Mouse (Mus musculus) bone marrow, adult 2 months (tissue): Measurements from ENCODE around the gene Cxcl16. TPM values are rescaled to one million over a fixed set of nuclear protein-coding genes. Genes with fewer than 3 reads are reported as not detected.
A peak's percentile ranks its signal among the peaks of the same experiment; 100 is the strongest.

Experiments
- H3K27ac ChIP-seq: fragments of 200-500 bp; 2 replicates; pipeline ENCODE4 v1.5.1; 2012; ENCODE audit warnings: low read depth, mild to moderate bottlenecking, control low read depth, inconsistent platforms, low read length; ENCODE audit not compliant: control insufficient read depth, poor library complexity, insufficient read depth
- H3K4me1 ChIP-seq: fragments of 200-500 bp; 2 replicates; pipeline ENCODE4 v1.6.1; 2011; ENCODE audit warnings: low read length; ENCODE audit not compliant: control insufficient read depth, insufficient read depth
- H3K4me3 ChIP-seq: fragments of 200-500 bp; replicated peaks from 2 replicates; pipeline ENCODE3; 2011; ENCODE audit warnings: mild to moderate bottlenecking, low read depth, low read length, control low read depth; ENCODE audit not compliant: control insufficient read depth
- CTCF ChIP-seq: fragments of 200-500 bp; IDR thresholded peaks from 2 replicates; pipeline ENCODE4 v1.5.1; 2011; ENCODE audit warnings: low read length, control low read depth; ENCODE audit not compliant: control insufficient read depth, insufficient read depth
- POLR2A ChIP-seq: fragments of 200-500 bp; IDR thresholded peaks from 2 replicates; pipeline ENCODE4 v1.6.1; 2011; ENCODE audit warnings: low read depth, mild to moderate bottlenecking, control low read depth, low read length, borderline replicate concordance; ENCODE audit not compliant: control insufficient read depth
- WGBS: fragments of 180-500 bp; shearing (Covaris S2); methylation state at CpG from one replicate; pipeline ENCODE4 v1.1.7; 2018; 5-methylcytosine and 5-hydroxymethylcytosine counted together
- polyA plus RNA-seq: library from polyadenylated mRNA; stranded (reverse); fragments of >200 nt; gene quantifications from 2 replicates; pipeline ENCODE4 v1.2.4, GENCODE M21; 2011; ENCODE audit warnings: low replicate concordance; ENCODE audit not compliant: missing spikeins, insufficient read depth, insufficient read length

Gene Cxcl16
- polyA plus RNA-seq, 1 experiment = 3.2 TPM

DNA sequence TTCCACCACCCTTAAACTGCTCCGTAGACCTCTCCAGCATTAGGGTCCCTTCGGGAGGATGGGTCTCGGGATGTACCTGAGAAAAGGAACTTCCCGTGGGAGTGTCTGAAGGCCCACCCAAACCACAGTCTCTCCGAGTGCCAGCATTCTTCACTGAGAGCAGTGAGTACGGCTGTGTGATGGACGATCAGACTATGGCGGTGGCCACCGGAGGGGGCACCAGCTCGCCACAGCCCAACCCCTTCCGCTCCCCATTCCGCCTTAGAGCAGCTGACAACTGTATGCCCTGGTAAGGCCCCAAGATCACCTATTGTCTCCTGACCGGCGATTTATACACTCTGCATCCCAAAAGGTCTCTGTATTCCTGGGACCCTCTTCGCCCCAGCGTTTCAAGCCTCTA lies 5.4 kb upstream of the Cxcl16 start:
- 38% methylated on average over 16 of the region's 16 CpGs for WGBS
- TF ChIP-seq POLR2A = no peak
- no peak for TF ChIP-seq CTCF
- Histone ChIP-seq H3K4me1 (no peaks in the 10 kb centered on the region; the same call in 1 of the 2 replicates), H3K27ac (no peak overlapping the region), H3K4me3 (no peak overlapping the region)

- no peak overlapping the region for H3K4me3 ChIP-seq
Measured at GRCm38 (mm10) chr11:70463970-70464369, 4.2 kb upstream of the Cxcl16 start.

DNA sequence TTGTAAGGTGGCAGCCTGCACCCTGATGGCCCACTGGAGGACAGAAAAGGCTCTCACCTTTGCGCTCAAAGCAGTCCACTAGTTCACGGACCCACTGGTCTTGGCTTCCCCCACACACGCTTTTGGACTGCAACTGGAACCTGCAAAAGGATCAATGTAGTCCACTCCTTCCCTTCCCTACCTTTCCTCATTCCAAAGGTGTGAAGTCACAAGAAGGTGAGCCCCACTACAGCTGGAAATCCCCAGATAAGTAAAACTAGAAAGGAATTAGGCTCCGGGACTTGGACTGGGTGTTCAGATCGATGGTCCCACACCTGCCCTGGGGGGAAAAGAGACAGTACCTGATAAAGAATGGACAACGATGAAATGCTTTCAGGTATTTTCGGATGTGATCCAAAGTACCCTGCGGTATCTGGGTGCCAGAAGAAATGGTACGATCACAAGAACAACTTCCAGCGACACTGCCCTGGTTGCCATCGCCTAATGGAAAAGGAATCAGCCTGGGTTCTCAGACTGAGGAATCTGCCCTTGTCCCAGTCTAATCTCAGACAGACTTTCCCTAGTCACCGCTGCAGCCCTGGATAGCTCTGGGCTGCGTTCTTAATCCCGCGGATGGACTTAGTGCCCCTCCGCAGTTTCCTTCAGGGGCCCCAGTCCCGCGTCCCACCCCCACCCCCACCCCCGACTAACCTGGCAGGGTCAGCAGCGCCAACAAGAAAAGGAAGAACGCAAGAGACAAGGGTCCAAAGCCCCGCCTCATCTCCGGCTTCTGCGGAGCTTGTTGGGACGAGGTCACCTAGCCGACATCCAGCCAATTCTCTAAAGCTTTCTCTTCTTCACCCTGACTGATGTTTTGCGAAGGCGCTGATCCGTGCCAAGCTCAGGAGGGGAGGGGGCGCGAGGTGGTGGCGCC lies 840 bp downstream of the Cxcl16 start, which contains the start of gene Zmynd15:
Gene Zmynd15 (plus strand): TSS at position 746 of the 913 bp plus-strand sequence.
- Histone ChIP-seq H3K27ac (no peak within 1 kb of the TSS; the same call in 1 of the 2 replicates), H3K4me3 (peak within 1 kb of the TSS; percentile 14), H3K4me1 (no peaks in the 10 kb centered on the region; the same call in 1 of the 2 replicates)
- 20% methylated on average over 32 of the region's 32 CpGs for WGBS
- TF ChIP-seq POLR2A (no peak), CTCF (no peak)

More at GRCm38 (mm10) chr11:70463970-70464369, 4.2 kb upstream of the Cxcl16 start:
- 82% methylated on average over 5 of the region's 5 CpGs for WGBS
- Histone ChIP-seq H3K27ac (no peak overlapping the region), H3K4me1 (no peaks in the 10 kb centered on the region; the same call in 1 of the 2 replicates)
- no peak for TF ChIP-seq POLR2A
- TF ChIP-seq CTCF = no peak

- TF ChIP-seq CTCF (no peak), POLR2A (no peak)
- Histone ChIP-seq H3K27ac (peak overlapping the region; percentile 67), H3K4me3 (peak overlapping the region; percentile 27), H3K4me1 (peaks cover 4% of the 10 kb centered on the region)
- 34% methylated on average over 9 of the region's 9 CpGs for WGBS
Measured at GRCm38 (mm10) chr11:70453261-70454044, 6.3 kb downstream of the Cxcl16 start.

GRCm38 (mm10) chr11:70451797-70452498 lies 7.8 kb downstream of the Cxcl16 start, which contains the start of gene Med11:
Med11 (plus strand) TSS chr11:70451919.
- peak within 1 kb of the TSS; percentile 97 for H3K27ac ChIP-seq
- peak within 1 kb of the TSS; percentile 91 for H3K4me3 ChIP-seq
- TF ChIP-seq CTCF (peak; percentile 78), POLR2A (peak; percentile 55; the same call in 1 of the 2 replicates)
- H3K4me1 ChIP-seq = peaks cover 6% of the 10 kb centered on the region
- under 1% methylated on average over 46 of the region's 46 CpGs for WGBS

GRCm38 (mm10) chr11:70450926-70451325 lies 8.9 kb downstream of the Cxcl16 start:
- TF ChIP-seq CTCF = no peak
- TF ChIP-seq POLR2A = no peak
- Histone ChIP-seq H3K27ac (no peak overlapping the region), H3K4me3 (no peak overlapping the region), H3K4me1 (peaks cover 7% of the 10 kb centered on the region)
- 69% methylated on average over 2 of the region's 2 CpGs for WGBS

GRCm38 (mm10) chr11:70447373-70447772 lies 12.4 kb downstream of the Cxcl16 start:
- WGBS = 15% methylated on average over 1 of the region's 1 CpGs
- H3K27ac ChIP-seq = peak overlapping the region; percentile 66
- peaks cover 6% of the 10 kb centered on the region; the same call in 1 of the 2 replicates for H3K4me1 ChIP-seq
- TF ChIP-seq POLR2A (no peak), CTCF (no peak)
- no peak overlapping the region for H3K4me3 ChIP-seq

DNA sequence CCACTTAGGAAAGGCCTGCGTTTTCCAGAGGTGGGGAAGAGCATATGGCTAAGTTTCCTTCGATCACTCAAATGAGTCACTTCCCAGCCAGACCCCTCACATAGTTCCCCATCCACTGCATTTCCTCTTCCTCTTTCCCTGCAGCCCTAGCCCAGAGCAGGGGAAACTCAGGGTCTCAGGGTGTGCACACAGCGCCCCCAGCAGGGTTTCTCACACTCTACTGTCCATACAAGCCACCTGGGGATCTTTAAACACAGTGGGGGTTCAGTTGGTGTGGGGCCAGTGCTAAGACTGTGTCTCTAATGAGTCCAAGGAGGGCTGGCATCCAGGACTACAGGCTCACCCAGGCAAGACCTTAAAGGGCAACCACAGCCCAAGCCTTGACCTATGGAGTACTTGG lies 13.0 kb downstream of the Cxcl16 start:
- WGBS = 16% methylated on average over 3 of the region's 3 CpGs
- H3K4me1 ChIP-seq = peaks cover 6% of the 10 kb centered on the region; the same call in 1 of the 2 replicates
- TF ChIP-seq CTCF (peak; percentile 52; the same call in 1 of the 2 replicates), POLR2A (no peak)
- no peak overlapping the region for H3K4me3 ChIP-seq
- peak overlapping the region; percentile 66 for H3K27ac ChIP-seq
